Mouse (Mus musculus): Measurements from ENCODE around the gene Pik3c2g. TPM values are rescaled to one million over a fixed set of nuclear protein-coding genes. Genes with fewer than 3 reads are reported as not detected.

Pik3c2g gene
- total RNA-seq, 2 experiments from 2014 or later, result not detected

DNA sequence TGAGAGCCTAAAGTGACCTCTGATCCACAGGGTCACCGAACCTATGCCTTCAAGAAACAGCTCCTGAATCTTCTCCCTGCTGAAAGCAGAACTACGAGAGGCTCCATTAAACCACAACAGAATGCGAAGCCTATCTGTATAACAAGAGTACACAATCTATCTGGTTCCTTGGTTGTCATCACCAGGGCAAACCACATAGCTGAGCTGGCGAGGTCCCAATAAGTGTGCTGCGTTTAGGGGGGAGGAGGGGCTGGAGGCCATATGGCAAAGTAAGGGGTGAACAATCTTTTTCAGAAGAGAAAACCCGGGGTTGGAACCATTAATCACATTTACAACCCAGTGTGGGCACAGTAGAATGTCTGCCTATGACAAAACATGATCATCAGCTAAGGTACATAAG, 251.2 kb downstream of the Pik3c2g start:
- intact Hi-C loops (cut with DNase I), result no loop called here
- DNase-seq, result no peak

DNA sequence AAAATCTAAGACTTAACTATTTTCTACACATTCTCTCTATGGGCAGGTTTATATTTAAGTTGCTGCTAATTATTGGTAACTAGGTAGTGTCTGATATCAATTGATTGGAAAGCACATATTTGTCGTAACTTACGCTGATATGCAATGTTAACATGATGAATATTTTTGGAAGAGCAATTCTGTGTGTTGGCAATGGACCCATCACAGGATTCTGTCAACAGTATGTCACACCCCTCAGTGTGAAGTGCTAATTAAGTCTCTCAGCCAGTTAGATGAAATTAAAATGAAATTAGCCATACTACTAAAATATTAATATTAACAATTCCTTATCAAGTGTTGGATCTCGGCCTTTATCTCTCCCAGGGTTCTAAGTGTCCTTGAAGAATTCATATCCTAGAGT, 251.7 kb downstream of the Pik3c2g start:
- DNase-seq, result no peak
- intact Hi-C loops (cut with DNase I), result no loop called here

DNA sequence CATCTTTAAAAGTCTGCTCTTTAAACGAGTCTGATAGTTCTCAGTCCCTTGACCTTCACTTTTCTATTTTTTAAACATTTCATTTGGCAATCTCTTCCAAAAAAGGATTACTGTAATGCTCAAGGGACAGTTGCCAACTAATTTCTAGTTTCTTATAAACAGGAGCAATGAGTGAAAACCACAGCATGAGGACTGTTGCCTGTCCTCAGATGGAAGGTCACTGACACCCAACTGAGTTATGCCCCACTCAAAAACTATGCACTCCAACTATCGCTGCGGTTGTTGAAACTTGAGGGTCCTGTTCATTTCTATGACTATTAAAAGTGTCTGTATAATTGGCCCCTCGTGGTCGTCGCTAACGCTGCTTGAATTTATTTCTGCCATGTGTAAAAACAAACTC, 252.9 kb downstream of the Pik3c2g start:
- DNase-seq, result no peak
- intact Hi-C loops (cut with DNase I), result no loop called here

DNA sequence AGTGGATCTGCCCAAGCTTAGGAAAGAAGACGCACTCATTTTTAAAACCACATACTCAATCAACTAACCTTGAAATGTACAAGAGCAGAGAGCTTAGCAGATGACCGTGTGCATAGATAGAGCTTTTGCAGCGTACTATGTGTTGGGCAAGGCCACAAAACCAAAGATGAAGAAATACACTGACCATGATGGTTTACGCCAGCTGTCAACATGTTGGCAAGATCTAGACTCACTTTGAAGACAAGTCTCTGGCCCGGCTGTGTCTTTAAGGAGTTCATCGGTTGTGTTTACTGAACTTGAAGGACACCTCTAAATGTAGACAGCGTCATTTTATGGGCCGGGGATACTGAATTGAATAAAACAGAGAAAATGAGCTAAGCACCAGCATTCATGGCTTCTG, 254.3 kb downstream of the Pik3c2g start:
- intact Hi-C loops (cut with DNase I), result no loop called here
- no peak for DNase-seq

DNA sequence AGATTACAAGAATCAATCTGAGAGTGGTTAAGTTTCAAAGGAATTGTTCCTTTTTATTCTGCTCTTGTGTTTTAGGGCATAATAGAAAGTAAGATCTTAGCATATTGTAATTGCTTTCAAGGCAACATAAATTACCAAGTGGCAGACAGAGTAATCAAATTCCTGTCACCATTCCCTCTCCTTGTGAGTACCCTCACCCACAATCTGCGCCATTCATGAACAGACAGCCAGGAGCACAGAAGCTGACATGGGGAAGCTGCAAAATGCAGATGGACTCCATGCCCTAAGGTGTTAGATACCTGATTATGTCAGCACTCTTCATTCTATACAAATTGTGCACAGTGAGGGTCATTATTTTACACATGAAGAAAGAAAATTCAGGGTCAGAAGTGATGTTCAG, 255.6 kb downstream of the Pik3c2g start:
- intact Hi-C loops (cut with DNase I), result no loop called here
- DNase-seq, result no peak

DNA sequence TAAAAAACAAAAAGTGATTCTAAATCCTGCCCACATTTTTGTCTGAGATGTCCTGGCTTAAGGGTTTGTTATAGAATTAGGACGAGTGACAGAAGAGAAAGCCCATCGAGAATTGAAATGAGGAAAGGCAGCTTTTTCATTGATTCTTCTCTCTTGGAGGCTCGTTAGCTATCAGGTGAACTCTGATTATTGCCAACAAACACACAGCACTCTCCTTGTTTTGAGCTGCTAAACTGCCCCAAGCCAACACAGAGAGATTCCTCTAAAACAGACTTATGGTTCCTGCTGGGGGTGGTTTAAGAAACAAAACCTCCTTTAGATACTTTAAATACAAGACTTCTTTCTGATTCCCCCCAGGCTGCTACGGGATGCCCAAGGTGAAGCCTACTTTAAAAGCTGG, 256.5 kb downstream of the Pik3c2g start:
- DNase-seq, result no peak
- intact Hi-C loops (cut with DNase I), result no loop called here

DNA sequence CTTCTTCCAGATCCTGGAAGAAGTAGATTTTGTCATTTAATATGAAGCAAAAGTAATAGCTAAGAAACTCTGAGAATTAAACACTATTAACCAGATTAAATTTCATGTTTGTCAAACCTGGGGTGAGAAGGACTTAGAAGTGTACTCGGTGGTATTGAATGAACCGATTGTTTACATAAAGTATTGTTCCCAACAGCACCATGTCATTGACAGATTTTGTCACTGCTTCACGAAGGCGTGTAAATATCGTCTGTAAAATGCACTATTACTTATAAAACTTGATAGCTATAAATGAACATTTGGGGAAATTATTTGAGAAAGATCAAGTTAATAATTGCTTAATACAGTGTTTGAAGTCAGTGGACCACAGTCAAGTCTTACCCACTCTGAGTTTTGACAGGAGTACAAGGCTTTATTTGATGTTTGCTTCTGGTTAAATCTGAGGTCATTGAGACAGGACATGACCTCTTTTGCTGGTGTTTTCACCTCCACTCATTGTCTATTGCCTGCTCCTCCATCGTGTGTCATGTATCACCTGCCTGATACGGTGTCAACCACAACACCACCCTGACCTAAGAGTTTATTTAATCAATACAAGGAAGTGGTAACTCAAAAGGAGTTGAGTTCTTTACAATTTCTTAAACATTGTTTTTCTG, 260.0 kb downstream of the Pik3c2g start:
- intact Hi-C loops (cut with DNase I), result no loop called here
- DNase-seq, result no peak

DNA sequence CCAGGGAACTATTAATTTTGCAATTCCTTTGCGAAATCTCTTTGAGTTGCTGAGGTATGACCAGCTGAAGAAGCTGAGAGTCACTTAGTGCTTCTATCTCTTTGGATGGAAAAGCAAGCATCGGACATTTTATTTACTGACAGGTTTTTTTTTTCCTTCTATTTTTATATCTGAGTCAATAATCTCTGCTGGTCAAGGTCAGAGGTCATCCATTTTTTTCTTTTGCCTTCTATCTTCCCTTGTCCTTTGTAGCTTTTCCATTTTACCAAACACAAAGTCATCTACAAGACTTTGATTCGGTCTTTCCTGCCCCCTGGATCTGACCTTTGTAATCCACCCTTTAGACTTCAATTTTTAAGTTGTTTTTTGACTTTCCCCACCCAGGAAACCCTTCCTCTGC, 262.9 kb downstream of the Pik3c2g start:
- no peak for DNase-seq
- intact Hi-C loops (cut with DNase I), result no loop called here

DNA sequence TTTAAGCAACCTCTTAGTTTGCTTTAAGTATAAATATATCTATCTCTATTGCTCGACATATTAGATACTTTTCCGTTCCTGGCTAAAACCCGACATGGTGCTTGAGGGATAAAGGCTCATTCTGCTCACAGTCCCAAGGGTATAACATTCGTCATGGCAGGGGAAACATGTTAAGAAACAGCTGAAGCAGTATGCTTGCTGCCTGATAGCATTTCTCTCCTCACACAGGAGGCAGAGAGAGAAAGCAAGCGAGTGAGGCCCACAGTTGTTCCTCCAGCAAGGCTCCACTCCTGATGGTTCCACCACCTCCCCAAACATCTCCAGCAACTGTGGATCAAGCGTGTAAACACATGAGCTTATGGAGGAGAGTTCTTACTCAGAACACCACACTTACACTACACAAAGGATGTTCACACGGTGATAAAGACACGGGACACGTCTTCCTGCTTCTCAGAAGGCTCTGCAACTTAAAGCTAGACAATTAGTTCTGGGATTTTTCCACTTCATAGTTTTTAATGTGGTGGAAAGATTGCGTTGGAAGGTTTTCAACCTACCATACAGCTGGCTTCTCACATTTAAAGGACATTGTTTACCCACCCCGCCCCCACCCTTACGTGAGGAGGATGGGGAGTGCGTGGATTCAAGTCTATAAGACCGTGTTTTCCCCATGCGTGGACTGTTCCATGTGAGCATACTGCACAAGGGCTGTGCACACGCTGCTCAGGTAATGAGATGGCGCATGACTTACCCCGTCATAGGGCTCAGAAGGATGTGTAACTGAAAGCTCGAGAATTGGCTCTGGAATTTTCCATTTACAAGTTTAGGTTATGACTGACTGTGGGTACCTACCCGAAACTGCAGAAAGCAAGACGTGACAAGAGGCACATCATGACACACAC, 264.9 kb downstream of the Pik3c2g start:
- no peak for DNase-seq
- intact Hi-C loops (cut with DNase I), result no loop called here

DNA sequence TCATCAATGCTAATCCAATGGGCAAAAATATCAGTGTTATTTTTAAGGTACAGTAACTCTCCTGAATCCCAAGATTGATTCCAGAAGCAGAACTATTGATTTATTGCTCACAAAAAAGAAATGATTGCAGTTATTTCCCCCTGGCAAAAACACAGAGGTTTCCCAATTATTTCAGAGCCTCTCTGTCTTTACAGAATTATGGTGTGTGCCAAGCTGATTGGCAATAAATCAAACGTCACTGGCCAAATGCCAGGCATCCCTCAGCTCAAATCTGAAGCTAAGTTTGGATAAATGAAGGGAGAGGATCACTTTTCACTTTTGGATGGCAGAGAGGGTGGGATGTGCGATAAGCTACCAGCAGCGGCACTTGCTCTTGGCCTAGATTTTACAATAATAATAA, 265.8 kb downstream of the Pik3c2g start:
- intact Hi-C loops (cut with DNase I), result no loop called here
- no peak for DNase-seq

DNA sequence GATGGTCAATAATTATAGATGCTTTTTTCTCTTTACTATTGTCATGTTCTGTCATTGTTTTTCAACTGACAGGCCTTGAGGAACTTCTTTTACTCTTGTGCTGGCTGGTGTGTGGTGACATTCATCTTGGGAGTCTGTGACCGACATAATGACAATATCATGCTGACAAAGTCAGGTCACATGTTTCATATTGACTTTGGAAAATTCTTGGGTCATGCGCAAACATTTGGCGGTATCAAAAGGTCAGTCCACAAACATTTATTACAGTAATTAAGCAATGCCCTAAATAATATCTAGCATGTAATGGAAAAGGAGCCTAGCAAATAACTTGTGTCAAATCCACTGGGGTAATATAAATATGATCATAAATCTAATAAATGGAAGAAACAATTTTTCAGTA, 273.1 kb downstream of the Pik3c2g start:
- intact Hi-C loops (cut with DNase I), result no loop called here
- no peak for DNase-seq

DNA sequence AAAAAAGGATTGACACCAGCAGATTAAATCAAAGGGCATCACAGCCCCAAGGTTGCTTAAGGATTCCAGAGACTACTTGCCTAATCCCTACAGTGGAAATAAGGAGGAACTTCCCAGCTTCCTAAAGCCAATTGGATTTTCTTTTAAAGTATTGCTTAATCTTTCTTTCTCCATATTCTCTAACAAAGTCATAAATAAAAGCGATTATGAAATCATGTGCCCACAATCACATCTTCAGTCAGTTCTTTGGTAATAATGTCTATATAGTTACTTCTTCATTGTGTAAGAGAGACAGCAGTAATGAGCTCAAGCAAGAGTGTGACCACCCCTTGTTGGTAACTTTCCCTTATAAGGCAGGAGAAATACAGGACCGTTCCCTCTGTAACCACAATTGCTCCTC, 274.5 kb downstream of the Pik3c2g start:
- no peak for DNase-seq
- intact Hi-C loops (cut with DNase I), result no loop called here

DNA sequence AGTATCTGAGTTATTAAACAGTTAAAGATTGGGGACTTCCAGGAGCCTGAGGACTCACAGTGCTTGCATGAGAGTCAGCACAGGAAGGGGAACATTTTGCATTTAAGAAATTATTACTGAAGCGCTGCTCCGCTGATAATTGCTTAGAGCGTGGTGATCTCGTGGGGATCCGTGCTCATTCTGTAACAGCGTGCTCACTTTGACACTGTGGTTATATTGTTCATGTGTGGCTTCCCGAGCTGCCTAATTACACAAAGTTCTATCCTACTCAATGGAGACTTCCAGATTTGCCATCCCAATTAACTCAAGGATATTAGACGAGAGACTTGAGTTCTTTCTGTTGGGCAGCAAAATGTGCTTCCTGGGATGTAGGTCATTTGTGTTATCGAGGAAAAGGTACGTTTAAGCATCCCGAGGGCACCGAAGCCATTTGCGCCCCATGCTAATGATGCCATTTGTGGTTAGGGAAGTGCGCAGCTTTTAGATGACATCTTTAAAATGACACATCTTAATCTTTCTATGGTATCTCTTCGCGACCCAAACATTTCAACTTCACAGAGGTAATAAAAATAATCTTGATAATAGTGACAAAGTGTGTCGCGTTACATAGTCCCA, 278.1 kb downstream of the Pik3c2g start:
- intact Hi-C loops (cut with DNase I), result no loop called here
- no peak for DNase-seq

DNA sequence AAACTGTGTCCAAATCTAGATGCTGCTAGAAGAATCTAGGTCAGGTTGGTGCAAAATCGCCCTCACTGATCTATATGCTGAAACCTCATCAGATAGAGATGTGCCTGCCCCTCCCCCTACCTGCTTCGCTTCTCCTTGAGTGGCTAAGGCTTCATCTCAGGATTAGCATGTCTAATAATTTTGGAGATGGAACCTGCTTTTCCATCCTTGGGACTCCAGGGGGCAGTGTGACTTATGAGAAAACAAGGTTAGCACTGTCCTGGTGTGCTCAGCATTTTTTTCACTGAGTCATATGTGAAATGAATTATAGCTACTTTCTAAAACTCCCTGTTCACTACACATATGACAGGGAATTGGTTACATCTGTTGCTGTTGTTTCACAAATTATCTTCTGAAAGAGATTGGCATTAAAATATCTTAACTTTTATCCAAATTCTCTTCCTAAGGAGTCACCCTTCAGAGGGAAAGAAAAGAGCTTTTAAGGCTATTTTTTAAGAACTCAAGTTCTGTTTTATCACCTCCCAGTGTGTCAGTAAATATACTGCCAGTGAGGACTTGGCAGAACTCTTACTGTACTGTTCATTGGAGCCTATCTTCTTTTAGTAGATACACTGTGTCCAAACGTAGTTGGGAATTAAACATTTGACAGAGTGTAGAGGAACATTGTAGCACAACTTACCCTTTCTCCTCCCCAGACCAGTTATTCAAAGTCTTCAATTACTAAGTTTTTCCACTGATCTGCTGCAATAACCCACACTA, 287.6 kb downstream of the Pik3c2g start:
- DNase-seq, result peak; percentile 14 to 47
- intact Hi-C loops (cut with DNase I), result loop anchor here (5.0 kb wide), 1 partner anchor 568 kb away; no protein-coding TSS in a partner anchor

DNA sequence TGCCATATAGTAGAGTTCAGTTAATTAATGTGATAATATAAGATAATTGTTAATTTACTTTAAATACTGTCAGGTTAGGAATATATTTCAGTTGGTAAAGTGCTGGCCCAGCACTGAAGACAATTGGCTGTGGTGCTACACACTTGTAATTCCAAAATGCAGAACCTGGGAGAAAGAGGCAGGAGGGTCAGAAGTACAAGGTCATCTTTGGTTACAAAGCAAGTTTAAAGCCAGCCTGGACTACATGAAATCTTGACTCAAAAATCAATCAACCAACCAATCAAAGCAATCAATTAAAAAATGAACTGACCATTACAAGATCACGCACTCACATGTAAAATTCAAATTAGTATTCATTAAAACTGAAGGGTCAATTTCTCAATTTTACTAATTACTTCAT, 289.7 kb downstream of the Pik3c2g start:
- intact Hi-C loops (cut with DNase I), result loop anchor here (5.0 kb wide), 1 partner anchor 566 kb away; no protein-coding TSS in a partner anchor
- no peak for DNase-seq

DNA sequence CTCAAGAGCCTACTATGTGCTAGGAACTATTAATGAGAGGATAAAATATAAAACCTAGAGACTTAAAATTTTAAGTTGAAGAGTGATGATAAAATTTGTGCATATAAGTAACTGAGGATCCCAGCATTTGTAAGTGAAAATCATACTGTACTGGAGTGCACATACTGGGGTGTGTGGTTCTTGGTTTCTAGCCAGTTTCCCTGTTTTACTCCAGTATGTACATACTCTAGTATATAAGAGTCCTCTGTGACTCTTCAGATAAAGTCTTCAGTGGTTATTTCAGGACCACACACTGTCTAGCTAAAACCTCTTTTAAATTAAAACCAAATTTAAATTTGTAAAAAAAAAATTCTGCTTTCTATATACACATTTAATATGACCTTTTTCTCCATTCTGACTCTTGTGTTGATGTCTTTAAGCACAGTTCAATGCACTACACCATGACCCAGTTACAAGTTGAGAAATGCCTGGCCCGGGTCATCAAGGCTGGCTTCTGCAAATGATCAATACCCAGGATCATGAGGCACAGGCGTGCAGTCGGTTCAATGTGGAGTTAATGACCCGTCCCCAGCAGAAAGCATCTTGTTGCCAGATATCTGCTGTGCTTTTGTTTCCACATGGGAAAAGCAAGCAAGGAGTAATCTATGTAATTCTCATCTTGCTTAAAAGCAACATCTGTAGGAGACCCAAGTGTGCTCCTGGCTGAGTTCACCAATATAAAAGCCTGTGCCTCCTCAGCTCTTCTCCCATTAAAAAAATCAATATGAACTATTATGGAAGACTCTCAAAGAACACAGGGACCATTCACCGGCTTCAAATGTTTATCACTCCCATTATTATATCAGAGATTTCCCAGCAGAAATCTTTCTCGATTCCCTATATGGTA, 290.7 kb downstream of the Pik3c2g start:
- intact Hi-C loops (cut with DNase I), result loop anchor here (5.0 kb wide), 1 partner anchor 565 kb away; no protein-coding TSS in a partner anchor
- peak in 1 of 2 experiments; percentile 6 for DNase-seq

DNA sequence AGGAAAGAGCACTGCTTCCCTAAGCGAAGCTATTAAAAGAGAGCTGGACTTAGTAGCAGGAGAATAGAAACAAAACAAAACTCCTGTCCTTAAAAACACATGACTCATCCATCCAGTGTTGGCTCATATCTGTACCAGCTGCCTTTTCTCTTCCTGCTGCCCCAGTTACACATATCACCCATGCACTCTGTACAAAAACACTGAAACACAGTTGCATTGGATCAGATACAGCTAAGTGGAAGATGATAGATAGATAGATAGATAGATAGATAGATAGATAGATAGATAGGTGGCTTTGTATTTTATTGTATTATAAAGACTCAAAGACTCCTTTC, 291.3 kb downstream of the Pik3c2g start:
- intact Hi-C loops (cut with DNase I), result loop anchor here (5.0 kb wide), 1 partner anchor 564 kb away; no protein-coding TSS in a partner anchor

DNA sequence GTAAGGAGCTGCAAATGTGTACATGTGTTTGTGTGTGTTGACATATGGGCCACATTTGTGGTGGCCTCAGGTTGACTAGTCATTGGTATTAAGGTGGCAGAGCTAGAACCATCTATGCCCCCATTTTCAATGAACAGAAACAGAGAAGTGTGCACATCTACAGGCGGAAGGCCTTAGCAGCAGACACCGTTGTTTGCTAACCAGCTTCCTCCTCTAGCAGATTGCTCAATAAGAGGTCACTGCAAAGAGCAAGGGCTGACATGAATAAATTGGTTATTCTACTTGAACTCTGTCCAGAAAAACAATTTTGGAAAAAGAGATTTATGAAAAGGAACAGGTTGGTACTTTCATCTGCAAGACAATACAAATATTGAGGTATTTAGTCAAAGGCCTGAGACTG, 295.1 kb downstream of the Pik3c2g start:
- intact Hi-C loops (cut with DNase I), result no loop called here
- DNase-seq, result no peak

More for the DNA sequence above, 291.3 kb downstream of the Pik3c2g start:
- DNase-seq, result no peak

DNA sequence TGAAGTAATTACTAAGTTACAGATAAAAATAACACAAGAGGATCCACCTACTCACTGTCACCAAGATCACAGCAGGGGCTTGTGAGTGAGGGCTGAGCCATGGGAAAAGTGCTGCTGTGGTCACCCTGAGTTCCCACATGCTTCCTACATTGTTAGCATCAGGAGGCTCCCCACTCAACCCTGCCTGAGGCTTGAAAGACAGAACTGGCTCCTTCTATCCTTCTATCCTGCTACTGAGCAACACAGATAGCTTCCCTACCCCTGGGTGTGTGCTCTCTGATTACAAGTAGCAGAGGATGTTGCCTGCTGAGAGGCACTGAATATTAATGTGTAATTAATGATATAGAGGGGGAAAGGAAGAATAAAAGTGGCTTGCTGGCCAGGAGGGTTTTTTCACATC, 300.2 kb downstream of the Pik3c2g start:
- DNase-seq, result no peak
- intact Hi-C loops (cut with DNase I), result no loop called here

DNA sequence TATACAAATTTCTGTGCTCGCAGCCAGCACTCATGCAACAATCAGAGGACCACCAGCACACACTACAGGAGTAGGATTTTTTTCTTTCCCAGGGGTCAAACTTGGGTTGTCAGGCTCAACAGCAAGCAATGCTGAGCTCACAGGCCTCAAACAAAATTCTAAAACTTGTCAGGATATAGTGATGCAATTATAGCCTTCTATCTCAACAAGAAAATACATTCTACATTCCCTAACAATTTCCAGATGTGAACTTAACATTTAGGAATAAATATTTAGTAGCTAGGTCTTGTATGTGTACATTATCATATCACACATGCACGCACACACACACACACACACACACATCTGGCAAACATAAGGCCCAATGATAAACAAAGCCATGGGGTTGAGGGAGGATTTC, 308.6 kb downstream of the Pik3c2g start:
- DNase-seq, result no peak
- intact Hi-C loops (cut with DNase I), result no loop called here
